Mouse (Mus musculus) olfactory bulb, adult 2 months (tissue): ENCODE measurements around the gene Ndrg2.

Experiments used
- CTCF ChIP-seq: fragments of 200-500 bp; IDR thresholded peaks from 2 replicates; pipeline ENCODE4 v1.5.1; 2012; ENCODE audit warnings: low read depth, mild to moderate bottlenecking, low read length, moderate library complexity; ENCODE audit not compliant: insufficient read depth
- POLR2A ChIP-seq: fragments of 200-500 bp; IDR thresholded peaks from 2 replicates; pipeline ENCODE4 v1.6.1; 2012; ENCODE audit warnings: mild to moderate bottlenecking, low read depth, low read length, moderate library complexity; ENCODE audit not compliant: insufficient read depth

DNA sequence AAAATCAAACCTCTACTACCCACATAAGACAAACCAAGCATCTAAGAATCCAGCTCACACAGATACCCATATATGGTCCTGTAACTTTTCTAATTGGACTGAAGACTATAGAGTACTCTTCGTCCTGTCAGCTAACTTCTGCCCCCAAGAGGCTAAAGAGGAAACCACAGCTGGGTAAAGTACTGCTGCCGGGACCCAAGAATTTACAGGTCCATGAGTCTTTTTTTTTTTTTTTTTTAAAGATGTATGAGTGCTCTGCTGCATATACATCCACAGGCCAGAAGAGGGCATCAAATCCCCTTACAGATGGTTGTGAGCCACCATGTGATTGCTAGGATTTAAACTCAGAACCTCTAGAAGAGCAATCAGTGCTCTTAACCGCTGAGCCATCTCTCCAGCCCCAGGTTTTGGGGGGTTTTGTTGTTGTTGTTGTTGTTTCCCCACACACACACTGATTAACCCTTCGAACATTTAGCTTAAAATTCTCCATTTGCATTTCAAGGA lies 30.4 kb downstream of the Ndrg2 start:
- TF ChIP-seq POLR2A (no peak), CTCF (no peak)
